Mouse (Mus musculus) adipocyte (in vitro differentiated cells): ENCODE data around the gene Atxn1.

Experiments
- DNase-seq: peaks from one replicate; pipeline ENCODE4 v3.0.0-alpha.2; 2016; ENCODE audit warnings: low spot score

Gene Atxn1

DNA sequence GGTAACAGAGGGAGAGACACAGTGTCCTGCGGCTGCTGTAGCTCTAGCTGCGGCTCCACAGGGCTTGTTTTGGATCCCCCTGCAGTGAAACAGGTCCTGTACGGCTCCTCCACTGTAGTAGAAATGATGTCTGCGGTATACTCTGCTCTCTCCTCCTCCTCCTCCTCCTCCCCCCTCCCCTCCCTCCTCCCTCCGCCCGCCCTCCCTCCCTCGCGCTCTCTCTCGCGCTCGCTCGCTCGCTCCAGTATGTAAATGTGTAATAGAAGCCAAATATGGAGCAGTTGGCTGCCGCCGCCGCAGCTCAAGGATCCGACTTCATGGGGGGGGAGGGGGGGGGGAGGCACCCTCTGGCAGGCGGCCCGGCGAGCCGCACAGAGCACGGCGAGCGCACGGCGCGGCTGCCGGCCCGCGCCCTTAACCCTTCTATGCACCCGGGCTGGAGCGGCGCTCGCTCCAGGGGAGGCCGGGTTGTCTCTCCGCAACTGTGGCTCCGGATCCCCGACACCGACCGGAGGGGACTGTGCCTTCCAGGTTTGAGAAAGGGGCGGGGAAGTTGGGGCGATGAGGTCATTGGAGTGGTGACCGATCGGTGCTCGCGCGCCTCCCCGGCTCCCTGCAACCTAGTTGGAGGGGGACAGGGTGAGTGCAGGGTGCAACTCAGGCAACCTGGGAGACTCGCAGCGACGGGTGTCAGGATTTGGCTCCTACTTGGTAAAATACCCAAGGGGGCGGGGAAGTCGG is at the start of gene Atxn1:
Atxn1 (minus strand) TSS at position 156 of the 741 bp plus-strand sequence.
- DNase-seq: peak; percentile 91

- no peak for DNase-seq
Measured at GRCm38 (mm10) chr13:46011232-46011631, 46.4 kb upstream of the Atxn1 start.

DNA sequence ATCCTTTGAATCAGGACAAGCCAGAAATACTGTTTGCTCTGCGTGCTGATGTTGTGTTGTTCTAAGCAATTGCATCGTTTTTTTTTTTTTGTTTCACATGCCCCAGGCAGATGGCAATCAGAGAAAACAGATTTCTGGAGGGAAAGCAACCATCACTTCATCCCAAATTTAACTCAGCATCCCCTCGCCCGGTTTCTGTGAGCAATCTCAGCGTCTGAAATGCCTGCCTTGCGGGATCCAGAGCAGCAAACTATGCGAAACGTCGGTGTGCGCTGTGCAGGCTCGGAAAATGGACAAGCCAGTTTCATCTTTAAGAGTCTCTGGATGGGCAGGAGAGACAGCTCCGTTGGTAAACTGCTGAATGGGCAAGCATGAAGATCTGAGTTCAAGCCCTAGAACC is 45.3 kb upstream of the Atxn1 start:
- DNase-seq: no peak

DNA sequence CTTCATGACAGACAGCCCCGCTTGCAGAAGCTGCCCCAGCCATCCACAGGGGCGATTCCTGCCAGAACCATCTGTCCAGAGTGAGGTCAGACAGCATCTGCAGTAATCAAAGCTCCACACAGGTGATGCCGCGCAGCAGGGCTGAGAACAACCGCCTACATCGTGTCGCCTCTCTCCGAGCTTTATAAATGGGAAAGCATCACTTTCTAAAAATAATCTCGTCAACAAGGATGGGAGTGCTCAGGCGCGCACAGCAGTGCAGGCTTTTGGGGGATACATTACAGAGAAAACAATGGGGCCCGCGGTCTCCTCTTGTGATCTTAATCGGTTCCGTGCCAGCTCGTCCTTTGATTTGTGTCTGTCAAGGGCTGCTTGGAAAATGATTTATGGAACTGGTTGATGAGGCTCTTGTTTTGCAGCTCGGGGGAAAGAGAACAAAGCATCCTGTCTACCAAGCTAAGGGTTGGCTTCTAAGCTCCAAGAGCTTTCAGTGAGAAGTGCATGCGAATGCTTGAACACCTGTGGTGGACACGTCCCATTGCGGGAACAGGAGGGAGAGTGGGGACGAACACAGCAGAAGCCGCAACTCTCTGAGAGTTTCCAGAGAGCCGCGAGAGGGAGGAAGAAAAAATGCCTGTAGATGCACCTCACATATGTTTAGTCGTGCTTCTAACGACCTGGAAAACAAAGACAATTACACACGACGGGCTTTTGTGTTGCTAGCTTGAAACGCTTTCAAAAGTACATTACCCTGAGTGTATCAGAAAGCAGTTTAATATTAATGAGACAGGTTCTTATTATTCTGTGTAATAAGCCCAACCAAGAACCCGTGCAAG is 44.2 kb upstream of the Atxn1 start:
- no peak for DNase-seq

GRCm38 (mm10) chr13:46006211-46007102 is 41.6 kb upstream of the Atxn1 start:
- DNase-seq: peak; percentile 72

GRCm38 (mm10) chr13:46005656-46006055 is 40.8 kb upstream of the Atxn1 start:
- DNase-seq: no peak

DNA sequence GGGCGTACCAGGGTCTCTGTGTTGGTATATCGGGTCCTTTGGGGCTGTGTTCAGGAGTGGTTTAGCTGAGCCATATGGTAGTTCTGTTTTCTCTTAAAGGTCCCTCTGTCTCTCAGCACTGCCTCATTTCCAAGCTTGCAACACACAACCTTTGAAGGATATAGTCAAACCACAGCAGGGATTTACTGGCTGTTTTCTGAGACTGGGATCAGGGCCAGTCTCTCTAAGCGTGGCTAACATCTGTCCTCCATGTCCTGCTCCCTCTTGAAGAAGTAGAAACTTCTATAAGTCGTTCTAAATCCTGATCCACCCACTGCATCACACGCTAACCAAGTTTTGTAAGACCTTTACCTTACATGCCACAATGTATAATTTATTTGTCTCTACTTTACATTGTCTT is 36.5 kb upstream of the Atxn1 start:
- peak; percentile 15 for DNase-seq

- DNase-seq: no peak
Measured at GRCm38 (mm10) chr13:45992953-45993352, 28.1 kb upstream of the Atxn1 start.

GRCm38 (mm10) chr13:45990486-45990885 is 25.7 kb upstream of the Atxn1 start:
- DNase-seq: no peak

- DNase-seq: no peak
Measured at GRCm38 (mm10) chr13:45979246-45979645, 14.4 kb upstream of the Atxn1 start.

DNA sequence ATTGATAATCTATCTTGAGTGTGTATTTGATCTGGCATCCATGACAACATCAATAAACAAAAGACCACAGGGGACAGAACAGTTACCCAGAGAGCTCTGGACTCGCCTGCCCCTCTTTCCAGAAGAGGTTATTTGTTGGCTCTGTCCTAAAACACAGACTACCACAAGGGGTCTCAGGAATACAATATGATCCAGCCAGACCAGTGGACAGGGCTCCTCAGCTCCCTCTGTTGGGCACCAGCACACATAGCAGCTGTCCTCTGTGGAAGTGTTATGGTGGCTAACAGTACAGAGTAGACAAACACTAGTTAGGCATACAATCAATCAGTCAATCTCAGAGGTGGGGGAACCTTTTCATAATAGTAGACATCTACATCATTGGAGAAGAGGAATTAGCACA is 12.1 kb upstream of the Atxn1 start:
- DNase-seq: peak; percentile 30

DNA sequence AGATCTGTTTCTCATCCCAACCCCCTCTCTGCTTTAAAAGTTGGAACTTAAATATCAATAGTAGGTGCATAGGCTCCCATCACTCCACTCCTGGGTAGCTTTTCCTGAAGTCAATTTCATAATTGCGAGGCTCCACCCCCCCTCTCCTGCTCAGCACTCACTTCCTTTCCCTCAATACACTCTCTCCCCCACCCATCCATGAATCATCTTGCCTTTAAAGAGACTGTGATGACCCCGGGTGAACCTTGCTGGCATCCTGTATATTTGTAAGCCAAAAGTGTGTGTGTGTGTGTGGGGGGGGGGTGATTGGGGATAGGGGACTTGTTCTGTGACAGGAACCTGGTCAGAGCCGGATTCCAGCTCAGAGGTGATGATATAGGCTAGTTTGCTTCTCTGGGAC is 9.8 kb upstream of the Atxn1 start:
- no peak for DNase-seq

DNA sequence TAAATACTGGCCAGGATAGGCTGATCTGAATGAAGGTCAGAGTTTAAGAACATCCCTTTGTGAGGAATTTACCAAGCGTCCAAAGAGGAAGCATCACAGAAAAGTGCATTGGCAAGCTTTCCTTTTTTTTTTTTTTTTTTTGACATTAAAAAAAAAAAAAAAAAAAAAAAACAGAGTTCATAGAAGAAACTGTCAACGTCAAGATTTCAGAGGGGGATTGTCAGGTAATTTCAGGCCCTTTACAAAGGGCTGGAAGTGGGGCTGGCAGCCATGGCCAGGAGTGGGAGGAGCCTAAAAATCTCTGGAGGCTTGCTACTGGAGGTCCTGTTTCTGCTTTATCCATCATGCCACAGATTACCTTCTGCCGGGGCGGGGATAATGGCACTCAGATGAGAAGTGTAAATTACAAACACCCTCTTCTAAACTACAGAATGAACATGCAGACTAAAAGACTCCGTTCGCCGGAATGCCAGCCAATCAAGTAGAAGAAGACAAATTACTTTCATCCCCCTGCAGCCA is 9.2 kb upstream of the Atxn1 start:
- DNase-seq: no peak

- DNase-seq: no peak
Measured at GRCm38 (mm10) chr13:45970920-45971536, 6.2 kb upstream of the Atxn1 start.

- no peak for DNase-seq
Measured at GRCm38 (mm10) chr13:45968206-45968605, 3.4 kb upstream of the Atxn1 start.

GRCm38 (mm10) chr13:45967371-45967770 is 2.6 kb upstream of the Atxn1 start:
- no peak for DNase-seq

DNA sequence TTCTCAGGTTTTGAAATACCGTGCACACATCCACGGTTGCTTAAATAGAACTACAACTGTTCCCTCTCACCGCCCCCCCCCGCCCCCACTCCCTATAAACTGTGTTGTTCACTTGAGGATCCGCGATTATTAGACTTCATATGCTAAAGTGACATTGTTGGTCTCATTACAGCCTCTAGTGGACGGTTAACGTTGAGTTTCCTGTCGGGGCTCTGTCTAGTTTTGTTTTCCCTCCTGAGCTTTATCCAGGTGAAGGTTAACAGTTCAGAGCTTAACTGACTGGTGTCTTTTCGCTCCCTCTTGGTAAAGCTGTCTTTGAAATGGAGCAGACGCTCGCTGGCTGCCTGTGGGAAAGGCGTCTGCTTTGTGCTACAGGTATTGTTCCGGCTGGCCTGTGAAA is 1.8 kb upstream of the Atxn1 start:
- peak; percentile 75 for DNase-seq

DNA sequence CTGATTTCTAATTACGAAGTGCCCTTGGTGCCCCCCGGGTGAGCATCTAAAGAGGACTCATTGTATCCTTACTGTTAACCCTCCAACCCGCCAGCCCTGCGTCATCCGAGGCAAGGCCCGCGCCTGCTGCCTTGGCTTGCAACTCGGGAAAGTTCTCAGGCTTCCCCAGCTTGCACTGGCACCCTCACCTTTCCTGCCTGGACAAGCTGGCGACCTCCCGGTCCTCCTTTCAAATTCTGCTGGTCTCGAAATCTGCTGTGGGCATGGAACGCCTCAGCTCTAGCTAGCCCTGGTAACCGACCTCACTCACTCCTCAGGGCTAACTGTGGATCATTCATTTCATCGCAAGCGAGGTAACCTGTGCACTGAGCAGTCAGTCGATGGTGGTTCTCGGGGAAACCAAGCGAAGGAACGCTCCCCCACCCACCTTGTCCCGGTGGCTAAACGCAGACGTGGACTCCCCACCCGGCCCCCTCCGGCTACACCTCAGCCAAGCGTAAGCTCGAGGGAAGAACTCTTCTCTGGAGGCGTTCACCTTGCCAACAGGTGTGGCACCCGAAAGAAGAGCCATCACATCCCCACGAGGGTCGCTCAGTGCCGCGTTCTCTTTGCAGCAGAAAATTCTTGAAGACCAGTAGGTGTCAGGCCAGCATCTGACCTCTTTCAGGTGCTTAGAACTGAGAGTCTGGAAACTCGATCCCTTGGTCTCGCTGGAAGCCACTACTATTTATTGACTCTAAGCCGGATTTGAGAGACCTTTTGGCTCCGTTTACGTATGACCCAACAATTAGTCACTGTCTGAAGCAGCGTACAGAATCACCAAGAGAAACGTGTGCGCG is 1.0 kb upstream of the Atxn1 start:
- peak; percentile 59 for DNase-seq

DNA sequence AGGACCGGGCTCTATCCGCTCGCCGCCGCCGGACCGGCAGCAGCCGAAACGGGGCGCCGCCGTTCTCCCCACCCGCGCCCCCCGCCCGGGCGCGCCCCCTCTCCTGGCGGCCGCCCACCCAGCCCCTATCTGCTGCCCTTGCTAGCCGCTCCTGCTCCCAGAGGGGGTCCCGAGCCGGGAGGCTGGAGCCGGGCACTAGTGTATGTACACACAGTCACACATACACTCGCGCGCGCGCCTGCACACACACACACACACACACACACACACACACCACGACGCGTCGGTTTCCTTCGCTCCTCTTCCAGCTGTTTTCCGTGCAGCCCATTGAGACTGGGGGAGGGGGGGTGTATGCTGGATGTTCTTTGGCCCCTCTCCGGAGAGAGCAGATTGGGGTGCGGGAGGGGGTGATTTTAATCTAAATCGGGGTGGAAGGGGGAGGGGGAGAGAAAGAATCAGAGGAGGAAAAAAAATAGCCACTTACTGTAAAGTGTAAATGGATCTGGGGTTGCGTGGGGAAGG is 416 bp downstream of the Atxn1 start:
- DNase-seq: peak; percentile 70
